Mouse (Mus musculus) hindbrain, embryonic 16.5 days (tissue): ENCODE results near the gene Gm43951. TPM values are rescaled to one million over a fixed set of nuclear protein-coding genes. Genes with fewer than 3 reads are reported as not detected.

Source experiments
- ATAC-seq: fragments of 200-750 bp; cut with Nextera tagmentation; 2 replicates; pipeline ENCODE4 v1.8.0; 2017; ENCODE audit warnings: moderate TSS enrichment, moderate library complexity
- H3K27ac ChIP-seq: fragments of 300-500 bp; sonication (generic); 2 replicates; pipeline ENCODE4 v1.5.1; 2014; ENCODE audit warnings: low read depth, mild to moderate bottlenecking, control low read depth, low read length, moderate library complexity
- H3K27me3 ChIP-seq: fragments of 300-500 bp; sonication (generic); replicated peaks from 2 replicates; pipeline ENCODE4 v1.6.1; 2014; ENCODE audit warnings: low read length; ENCODE audit not compliant: control insufficient read depth, insufficient read depth
- H3K36me3 ChIP-seq: fragments of 300-500 bp; sonication (generic); 2 replicates; pipeline ENCODE4 v1.6.1; 2014; ENCODE audit warnings: mild to moderate bottlenecking, low read length, moderate library complexity, mixed read lengths; ENCODE audit not compliant: control insufficient read depth, insufficient read depth
- H3K4me1 ChIP-seq: fragments of 300-500 bp; sonication (generic); 2 replicates; pipeline ENCODE4 v1.6.1; 2014; ENCODE audit warnings: low read depth, low read length; ENCODE audit not compliant: control insufficient read depth, insufficient read depth
- H3K4me2 ChIP-seq: fragments of 300-500 bp; sonication (generic); 2 replicates; pipeline ENCODE4 v1.6.1; 2014; ENCODE audit warnings: mild to moderate bottlenecking, low read length, control low read depth, moderate library complexity
- H3K4me3 ChIP-seq: fragments of 300-500 bp; sonication (generic); 2 replicates; pipeline ENCODE4 v1.5.1; 2014; ENCODE audit warnings: mild to moderate bottlenecking, low read length, control low read depth, moderate library complexity
- H3K9ac ChIP-seq: fragments of 300-500 bp; sonication (generic); 2 replicates; pipeline ENCODE4 v1.6.1; 2014; ENCODE audit warnings: low read depth, mild to moderate bottlenecking, control low read depth, low read length, moderate library complexity
- H3K9me3 ChIP-seq: fragments of 300-500 bp; sonication (generic); 2 replicates; pipeline ENCODE4 v1.6.1; 2014; ENCODE audit warnings: mild to moderate bottlenecking, low read length, moderate library complexity; ENCODE audit not compliant: control insufficient read depth
- WGBS: fragments of 180-500 bp; shearing (Covaris S2); extraction: QIAGEN DNeasy Blood & Tissue Kit; methylation state at CpG from one replicate; pipeline ENCODE4 v1.1.7; 2014; 5-methylcytosine and 5-hydroxymethylcytosine counted together
- polyA plus RNA-seq: library from polyadenylated mRNA; unstranded; fragments of >200 nt; fragmentation: Nextera tagmentation; extraction: Ambion mirVana; gene quantifications from 2 replicates; pipeline ENCODE4 v1.2.1, GENCODE M21; 2015

Gm43951 gene
- polyA plus RNA-seq, 1 experiment from 2014 or later, result 1.4 TPM

GRCm38 (mm10) chr11:72226901-72227300, 20.3 kb upstream of the Gm43951 start:
- Histone ChIP-seq H3K9ac (no peak overlapping the region), H3K4me2 (no peak overlapping the region), H3K27ac (no peak overlapping the region), H3K4me3 (no peak overlapping the region), H3K9me3 (no peaks in the 10 kb centered on the region), H3K36me3 (no peaks in the 10 kb centered on the region), H3K27me3 (no peaks in the 10 kb centered on the region), H3K4me1 (peaks cover 8% of the 10 kb centered on the region)
- ATAC-seq, result no peak
- WGBS, result 93% methylated on average over 6 of the region's 6 CpGs

- no peaks in the 10 kb centered on the region for H3K36me3 ChIP-seq
- WGBS, result 22% methylated on average over 10 of the region's 10 CpGs
- ATAC-seq, result peak; percentile 66
- no peaks in the 10 kb centered on the region for H3K9me3 ChIP-seq
- H3K4me2 ChIP-seq, result no peak overlapping the region
- no peak overlapping the region for H3K9ac ChIP-seq
- peak overlapping the region; percentile 60 for H3K27ac ChIP-seq
- H3K27me3 ChIP-seq, result no peaks in the 10 kb centered on the region
- peaks cover 8% of the 10 kb centered on the region for H3K4me1 ChIP-seq
- no peak overlapping the region for H3K4me3 ChIP-seq
These were observed 19.6 kb upstream of the Gm43951 start for GRCm38 (mm10) chr11:72226020-72226791.

GRCm38 (mm10) chr11:72224865-72225264, 18.2 kb upstream of the Gm43951 start:
- Histone ChIP-seq H3K4me2 (no peak overlapping the region), H3K4me3 (no peak overlapping the region), H3K27me3 (no peaks in the 10 kb centered on the region), H3K4me1 (peaks cover 8% of the 10 kb centered on the region), H3K36me3 (no peaks in the 10 kb centered on the region), H3K9me3 (no peaks in the 10 kb centered on the region), H3K27ac (no peak overlapping the region), H3K9ac (no peak overlapping the region)
- 22% methylated on average over 5 of the region's 5 CpGs for WGBS
- peak; percentile 50 for ATAC-seq

GRCm38 (mm10) chr11:72223414-72223813, 16.8 kb upstream of the Gm43951 start:
- H3K4me1 ChIP-seq, result peaks cover 8% of the 10 kb centered on the region
- no peak overlapping the region for H3K4me3 ChIP-seq
- 82% methylated on average over 4 of the region's 4 CpGs for WGBS
- no peak for ATAC-seq
- H3K9me3 ChIP-seq, result no peaks in the 10 kb centered on the region
- no peaks in the 10 kb centered on the region for H3K27me3 ChIP-seq
- H3K27ac ChIP-seq, result no peak overlapping the region
- H3K36me3 ChIP-seq, result no peaks in the 10 kb centered on the region
- H3K4me2 ChIP-seq, result no peak overlapping the region
- no peak overlapping the region for H3K9ac ChIP-seq

GRCm38 (mm10) chr11:72221278-72221677, 14.6 kb upstream of the Gm43951 start:
- H3K27me3 ChIP-seq, result no peaks in the 10 kb centered on the region
- no peak overlapping the region for H3K4me3 ChIP-seq
- peaks cover 17% of the 10 kb centered on the region for H3K4me1 ChIP-seq
- ATAC-seq, result no peak
- no peaks in the 10 kb centered on the region for H3K36me3 ChIP-seq
- no peak overlapping the region for H3K27ac ChIP-seq
- no peaks in the 10 kb centered on the region for H3K9me3 ChIP-seq
- no peak overlapping the region for H3K4me2 ChIP-seq
- no peak overlapping the region for H3K9ac ChIP-seq
- WGBS, result 15% methylated on average over 6 of the region's 6 CpGs

- WGBS, result 83% methylated on average over 5 of the region's 5 CpGs
- Histone ChIP-seq H3K4me3 (no peak overlapping the region), H3K27me3 (no peaks in the 10 kb centered on the region), H3K36me3 (no peaks in the 10 kb centered on the region), H3K9ac (no peak overlapping the region), H3K27ac (no peak overlapping the region), H3K9me3 (no peaks in the 10 kb centered on the region), H3K4me1 (peaks cover 19% of the 10 kb centered on the region), H3K4me2 (peak overlapping the region; percentile 4)
- no peak for ATAC-seq
These were observed 10.5 kb upstream of the Gm43951 start for GRCm38 (mm10) chr11:72217116-72217515.

- Histone ChIP-seq H3K9me3 (no peaks in the 10 kb centered on the region), H3K4me1 (peaks cover 19% of the 10 kb centered on the region), H3K4me2 (peak within 1 kb of the TSS; percentile 95), H3K4me3 (peak within 1 kb of the TSS; percentile 83), H3K27ac (peak within 1 kb of the TSS; percentile 87), H3K27me3 (no peaks in the 10 kb centered on the region), H3K9ac (peak within 1 kb of the TSS; percentile 81), H3K36me3 (peaks cover 4% of the 10 kb centered on the region)
- WGBS, result under 1% methylated on average over 29 of the region's 29 CpGs
- ATAC-seq, result peak; percentile 87
These were observed 8.8 kb upstream of the Gm43951 start, which contains the start of gene Med31 for GRCm38 (mm10) chr11:72215410-72215797. TSS of gene Med31 (minus strand) at chr11:72215592.

- Histone ChIP-seq H3K27ac (peak overlapping the region; percentile 87), H3K4me2 (peak overlapping the region; percentile 95), H3K9me3 (no peaks in the 10 kb centered on the region), H3K4me1 (peaks cover 19% of the 10 kb centered on the region), H3K27me3 (no peaks in the 10 kb centered on the region), H3K9ac (peak overlapping the region; percentile 81), H3K4me3 (peak overlapping the region; percentile 83), H3K36me3 (peaks cover 10% of the 10 kb centered on the region)
- under 1% methylated on average over 50 of the region's 51 CpGs for WGBS
- ATAC-seq, result peak; percentile 97
These were observed 8.2 kb upstream of the Gm43951 start for GRCm38 (mm10) chr11:72214591-72215409.

GRCm38 (mm10) chr11:72207834-72208377, 1.3 kb upstream of the Gm43951 start:
- H3K36me3 ChIP-seq, result peaks cover 13% of the 10 kb centered on the region
- H3K4me2 ChIP-seq, result peak overlapping the region; percentile 87
- H3K4me1 ChIP-seq, result peaks cover 24% of the 10 kb centered on the region
- no peak for ATAC-seq
- H3K4me3 ChIP-seq, result peak overlapping the region; percentile 65
- no peaks in the 10 kb centered on the region for H3K9me3 ChIP-seq
- no peaks in the 10 kb centered on the region for H3K27me3 ChIP-seq
- 20% methylated on average over 17 of the region's 17 CpGs for WGBS
- peak overlapping the region; percentile 81 for H3K9ac ChIP-seq
- H3K27ac ChIP-seq, result peak overlapping the region; percentile 76; the same call in 1 of the 2 replicates
